Mouse (Mus musculus): ENCODE results near the gene Gm47985.
"Not testable (repeated sequence)": the region's sequence is repeated elsewhere in the genome, so short reads cannot be mapped to it uniquely, and the experiment has no call there.

The Gm47985 gene

GRCm38 (mm10) chr1:151182266-151182665 is at the start of gene Gm47985:
Gene Gm47985 (plus strand): TSS chr1:151182537.
- DNase-seq (ENCODE audit: low spot score) = not testable (repeated sequence)

GRCm38 (mm10) chr1:151132686-151133085 is 49.7 kb upstream of the Gm47985 start:
- DNase-seq (ENCODE audit: low spot score) = no peak

- no peak for DNase-seq (ENCODE audit: low spot score)
These were observed 43.9 kb upstream of the Gm47985 start for GRCm38 (mm10) chr1:151138388-151138787.

- DNase-seq (ENCODE audit: low spot score) = no peak
These were observed 41.4 kb upstream of the Gm47985 start for GRCm38 (mm10) chr1:151140956-151141355.

- DNase-seq (ENCODE audit: low spot score) = no peak
These were observed 37.7 kb upstream of the Gm47985 start for GRCm38 (mm10) chr1:151144471-151145146.

GRCm38 (mm10) chr1:151147801-151148200 is 34.5 kb upstream of the Gm47985 start:
- DNase-seq (ENCODE audit: low spot score) = no peak

- DNase-seq (ENCODE audit: low spot score) = no peak
These were observed 32.1 kb upstream of the Gm47985 start for GRCm38 (mm10) chr1:151150211-151150610.

- DNase-seq (ENCODE audit: low spot score) = no peak
These were observed 31.2 kb upstream of the Gm47985 start for GRCm38 (mm10) chr1:151151089-151151488.

GRCm38 (mm10) chr1:151153056-151153652 is 29.2 kb upstream of the Gm47985 start:
- DNase-seq (ENCODE audit: low spot score) = no peak

GRCm38 (mm10) chr1:151154131-151154530 is 28.2 kb upstream of the Gm47985 start:
- DNase-seq (ENCODE audit: low spot score) = not testable (repeated sequence)

GRCm38 (mm10) chr1:151156129-151156528 is 26.2 kb upstream of the Gm47985 start:
- DNase-seq (ENCODE audit: low spot score) = no peak

GRCm38 (mm10) chr1:151156777-151157632 is 25.3 kb upstream of the Gm47985 start:
- no peak for DNase-seq (ENCODE audit: low spot score)

- no peak for DNase-seq (ENCODE audit: low spot score)
These were observed 24.1 kb upstream of the Gm47985 start for GRCm38 (mm10) chr1:151157963-151158856.

- DNase-seq (ENCODE audit: low spot score) = no peak
These were observed 23.4 kb upstream of the Gm47985 start for GRCm38 (mm10) chr1:151158857-151159510.

- no peak for DNase-seq (ENCODE audit: low spot score)
These were observed 16.3 kb upstream of the Gm47985 start for GRCm38 (mm10) chr1:151166031-151166430.

- no peak for DNase-seq (ENCODE audit: low spot score)
These were observed 14.9 kb upstream of the Gm47985 start for GRCm38 (mm10) chr1:151167297-151168047.

GRCm38 (mm10) chr1:151168637-151169036 is 13.7 kb upstream of the Gm47985 start:
- no peak for DNase-seq (ENCODE audit: low spot score)

GRCm38 (mm10) chr1:151171572-151172461 is 10.5 kb upstream of the Gm47985 start:
- DNase-seq (ENCODE audit: low spot score) = no peak

Measured in urinary bladder, postnatal 10 days (tissue).